Mouse (Mus musculus) forebrain, embryonic 14.5 days (tissue): Measurements from ENCODE around the gene Dscaml1. TPM values are rescaled to one million over a fixed set of nuclear protein-coding genes. Genes with fewer than 3 reads are reported as not detected.

Source experiments
- ATAC-seq: fragments of 200-750 bp; cut with Nextera tagmentation; 2 replicates; pipeline ENCODE4 v1.8.0; 2017; ENCODE audit warnings: mild to moderate bottlenecking, moderate library complexity
- DNase-seq: peaks from one replicate; pipeline ENCODE4 v3.0.0-alpha.2; 2015; ENCODE audit warnings: low spot score
- H3K27ac ChIP-seq: fragments of 300-500 bp; sonication (generic); 2 replicates; pipeline ENCODE4 v1.5.1; 2014; ENCODE audit warnings: low read depth, mild to moderate bottlenecking, control low read depth, low read length, moderate library complexity
- H3K27me3 ChIP-seq: fragments of 300-500 bp; sonication (generic); replicated peaks from 2 replicates; pipeline ENCODE4 v1.6.1; 2014; ENCODE audit warnings: low read length, control low read depth, mixed read lengths; ENCODE audit not compliant: control insufficient read depth, insufficient read depth
- H3K36me3 ChIP-seq: fragments of 300-500 bp; sonication (generic); 2 replicates; pipeline ENCODE4 v1.6.1; 2014; ENCODE audit warnings: low read length, control low read depth; ENCODE audit not compliant: control insufficient read depth, insufficient read depth
- H3K4me1 ChIP-seq: fragments of 300-500 bp; sonication (generic); 2 replicates; pipeline ENCODE4 v1.6.1; 2014; ENCODE audit warnings: antibody characterized with exemption, low read length, control low read depth; ENCODE audit not compliant: control insufficient read depth, insufficient read depth
- H3K4me2 ChIP-seq: fragments of 300-500 bp; sonication (generic); 2 replicates; pipeline ENCODE4 v1.6.1; 2014; ENCODE audit warnings: mild to moderate bottlenecking, control low read depth, low read length
- H3K4me3 ChIP-seq: fragments of 300-500 bp; sonication (generic); 2 replicates; pipeline ENCODE4 v1.5.1; 2014; ENCODE audit warnings: low read depth, low read length, control low read depth
- H3K9ac ChIP-seq: fragments of 300-500 bp; sonication (generic); 2 replicates; pipeline ENCODE4 v1.6.1; 2014; ENCODE audit warnings: mild to moderate bottlenecking, low read length, control low read depth, moderate library complexity
- H3K9me3 ChIP-seq: fragments of 300-500 bp; sonication (generic); replicated peaks from 2 replicates; pipeline ENCODE4 v1.6.1; 2016; ENCODE audit warnings: low read length, control low read depth, mixed read lengths; ENCODE audit not compliant: control insufficient read depth
- WGBS: fragments of 180-500 bp; shearing (Covaris S2); extraction: QIAGEN DNeasy Blood & Tissue Kit; methylation state at CpG from one replicate; pipeline ENCODE4 v1.1.7; 2014; 5-methylcytosine and 5-hydroxymethylcytosine counted together
- polyA plus RNA-seq: library from polyadenylated mRNA; unstranded; fragments of >200 nt; fragmentation: Nextera tagmentation; extraction: Ambion mirVana; gene quantifications from 2 replicates; pipeline ENCODE4 v1.2.1, GENCODE M21; 2014

The Dscaml1 gene
- polyA plus RNA-seq, 1 experiment from 2014 or later: 11.3 TPM

GRCm38 (mm10) chr9:45486665-45487074, 60.2 kb downstream of the Dscaml1 start:
- 89% methylated on average over 4 of the region's 4 CpGs for WGBS
- H3K9me3 ChIP-seq: no peaks in the 10 kb centered on the region
- H3K27ac ChIP-seq: no peak overlapping the region
- no peak overlapping the region for H3K4me3 ChIP-seq
- no peak for ATAC-seq
- no peaks in the 10 kb centered on the region; the same call in 1 of the 2 replicates for H3K4me1 ChIP-seq
- DNase-seq: no peak
- H3K36me3 ChIP-seq: no peaks in the 10 kb centered on the region
- no peak overlapping the region for H3K4me2 ChIP-seq
- no peaks in the 10 kb centered on the region for H3K27me3 ChIP-seq
- H3K9ac ChIP-seq: no peak overlapping the region

- Histone ChIP-seq H3K27ac (no peak overlapping the region), H3K4me1 (no peaks in the 10 kb centered on the region; the same call in 1 of the 2 replicates), H3K4me3 (no peak overlapping the region), H3K36me3 (no peaks in the 10 kb centered on the region), H3K9me3 (no peaks in the 10 kb centered on the region), H3K4me2 (no peak overlapping the region), H3K27me3 (no peaks in the 10 kb centered on the region), H3K9ac (no peak overlapping the region)
- DNase-seq (no peak), ATAC-seq (no peak)
- WGBS: 68% methylated on average over 12 of the region's 12 CpGs
Observed at GRCm38 (mm10) chr9:45487179-45487801, 60.9 kb downstream of the Dscaml1 start.

GRCm38 (mm10) chr9:45490899-45491298, 64.5 kb downstream of the Dscaml1 start:
- Histone ChIP-seq H3K4me1 (no peaks in the 10 kb centered on the region; the same call in 1 of the 2 replicates), H3K9me3 (no peaks in the 10 kb centered on the region), H3K4me3 (no peak overlapping the region), H3K36me3 (no peaks in the 10 kb centered on the region), H3K9ac (no peak overlapping the region), H3K27ac (no peak overlapping the region), H3K27me3 (no peaks in the 10 kb centered on the region), H3K4me2 (no peak overlapping the region)
- ATAC-seq: no peak
- WGBS: 94% methylated on average over 2 of the region's 2 CpGs
- DNase-seq: no peak

- Histone ChIP-seq H3K36me3 (no peaks in the 10 kb centered on the region), H3K9ac (no peak overlapping the region), H3K4me1 (peaks cover 2% of the 10 kb centered on the region; the same call in 1 of the 2 replicates), H3K4me3 (no peak overlapping the region), H3K9me3 (no peaks in the 10 kb centered on the region), H3K4me2 (no peak overlapping the region), H3K27ac (no peak overlapping the region), H3K27me3 (no peaks in the 10 kb centered on the region)
- WGBS: 89% methylated on average over 3 of the region's 3 CpGs
- DNase-seq (no peak), ATAC-seq (no peak)
Observed at GRCm38 (mm10) chr9:45494889-45495288, 68.5 kb downstream of the Dscaml1 start.

GRCm38 (mm10) chr9:45496340-45496739, 69.9 kb downstream of the Dscaml1 start:
- 92% methylated on average over 3 of the region's 3 CpGs for WGBS
- H3K27ac ChIP-seq: no peak overlapping the region
- H3K4me1 ChIP-seq: peaks cover 6% of the 10 kb centered on the region
- H3K9ac ChIP-seq: no peak overlapping the region
- no peaks in the 10 kb centered on the region for H3K9me3 ChIP-seq
- no peaks in the 10 kb centered on the region for H3K27me3 ChIP-seq
- no peak for DNase-seq
- no peak for ATAC-seq
- no peak overlapping the region for H3K4me3 ChIP-seq
- H3K4me2 ChIP-seq: no peak overlapping the region
- no peaks in the 10 kb centered on the region for H3K36me3 ChIP-seq

GRCm38 (mm10) chr9:45496944-45497343, 70.5 kb downstream of the Dscaml1 start:
- H3K4me1 ChIP-seq: peaks cover 12% of the 10 kb centered on the region
- no peaks in the 10 kb centered on the region for H3K36me3 ChIP-seq
- no peaks in the 10 kb centered on the region for H3K27me3 ChIP-seq
- ATAC-seq: no peak
- H3K4me3 ChIP-seq: no peak overlapping the region
- no peaks in the 10 kb centered on the region for H3K9me3 ChIP-seq
- H3K4me2 ChIP-seq: no peak overlapping the region
- H3K27ac ChIP-seq: no peak overlapping the region
- WGBS: 78% methylated on average over 1 of the region's 1 CpGs
- DNase-seq: no peak
- no peak overlapping the region for H3K9ac ChIP-seq

GRCm38 (mm10) chr9:45499267-45499666, 72.8 kb downstream of the Dscaml1 start:
- Histone ChIP-seq H3K27ac (no peak overlapping the region), H3K36me3 (no peaks in the 10 kb centered on the region), H3K27me3 (no peaks in the 10 kb centered on the region), H3K4me1 (peaks cover 20% of the 10 kb centered on the region), H3K9ac (no peak overlapping the region), H3K9me3 (no peaks in the 10 kb centered on the region), H3K4me3 (no peak overlapping the region), H3K4me2 (no peak overlapping the region)
- 49% methylated on average over 10 of the region's 10 CpGs for WGBS
- DNase-seq (no peak), ATAC-seq (no peak)

GRCm38 (mm10) chr9:45500071-45500595, 73.7 kb downstream of the Dscaml1 start:
- 75% methylated on average over 3 of the region's 3 CpGs for WGBS

GRCm38 (mm10) chr9:45501295-45501927, 75.0 kb downstream of the Dscaml1 start:
- H3K27ac ChIP-seq: peak overlapping the region; percentile 71
- H3K4me2 ChIP-seq: no peak overlapping the region
- no peak overlapping the region for H3K4me3 ChIP-seq
- peaks cover 23% of the 10 kb centered on the region for H3K4me1 ChIP-seq
- ATAC-seq (no peak), DNase-seq (no peak)
- no peaks in the 10 kb centered on the region for H3K27me3 ChIP-seq
- no peaks in the 10 kb centered on the region for H3K9me3 ChIP-seq
- WGBS: 36% methylated on average over 5 of the region's 5 CpGs
- H3K9ac ChIP-seq: 0 out of 2 replicates have a peak overlapping the region, but pooled peaks have one; percentile 1
- H3K36me3 ChIP-seq: no peaks in the 10 kb centered on the region

More at GRCm38 (mm10) chr9:45500071-45500595, 73.7 kb downstream of the Dscaml1 start:
- H3K4me2 ChIP-seq: no peak overlapping the region
- H3K27ac ChIP-seq: no peak overlapping the region
- DNase-seq (no peak), ATAC-seq (no peak)
- no peaks in the 10 kb centered on the region for H3K27me3 ChIP-seq
- no peak overlapping the region for H3K9ac ChIP-seq
- H3K4me3 ChIP-seq: no peak overlapping the region
- H3K4me1 ChIP-seq: peaks cover 23% of the 10 kb centered on the region
- no peaks in the 10 kb centered on the region for H3K36me3 ChIP-seq
- no peaks in the 10 kb centered on the region for H3K9me3 ChIP-seq
